Mouse (Mus musculus) heart, embryonic 11.5 days (tissue): ENCODE results near the gene Rgp1. TPM values are rescaled to one million over a fixed set of nuclear protein-coding genes. Genes with fewer than 3 reads are reported as not detected.

Experiments used
- ATAC-seq: fragments of 200-750 bp; cut with Nextera tagmentation; replicated peaks from 2 replicates; pipeline ENCODE4 v1.8.0; 2017; ENCODE audit warnings: moderate library complexity; ENCODE audit not compliant: insufficient number of reproducible peaks, low FRiP score, low TSS enrichment
- H3K27ac ChIP-seq: fragments of 300-500 bp; sonication (generic); 2 replicates; pipeline ENCODE4 v1.5.1; 2014; ENCODE audit warnings: mild to moderate bottlenecking, low read depth, low read length
- H3K27me3 ChIP-seq: fragments of 300-500 bp; sonication (generic); 2 replicates; pipeline ENCODE4 v1.6.1; 2014; ENCODE audit warnings: mild to moderate bottlenecking, low read length, mixed read lengths; ENCODE audit not compliant: control insufficient read depth, insufficient read depth
- H3K36me3 ChIP-seq: fragments of 300-500 bp; sonication (generic); 2 replicates; pipeline ENCODE4 v1.6.1; 2014; ENCODE audit warnings: mild to moderate bottlenecking, low read length, moderate library complexity, mixed read lengths; ENCODE audit not compliant: control insufficient read depth, insufficient read depth
- H3K4me1 ChIP-seq: fragments of 300-500 bp; sonication (generic); 2 replicates; pipeline ENCODE4 v1.6.1; 2014; ENCODE audit warnings: low read length; ENCODE audit not compliant: control insufficient read depth, insufficient read depth
- H3K4me2 ChIP-seq: fragments of 300-500 bp; sonication (generic); 2 replicates; pipeline ENCODE4 v1.6.1; 2014; ENCODE audit warnings: mild to moderate bottlenecking, moderate library complexity
- H3K4me3 ChIP-seq: fragments of 300-500 bp; sonication (generic); 2 replicates; pipeline ENCODE4 v1.5.1; 2014; ENCODE audit warnings: low read depth, low read length
- H3K9ac ChIP-seq: fragments of 300-500 bp; sonication (generic); 2 replicates; pipeline ENCODE4 v1.6.1; 2014; ENCODE audit warnings: mild to moderate bottlenecking, low read depth, low read length, moderate library complexity
- H3K9me3 ChIP-seq: fragments of 300-500 bp; sonication (generic); replicated peaks from 2 replicates; pipeline ENCODE4 v1.6.1; 2016; ENCODE audit warnings: low read length; ENCODE audit not compliant: control insufficient read depth
- WGBS: fragments of 180-500 bp; shearing (Covaris S2); extraction: QIAGEN DNeasy Blood & Tissue Kit; methylation state at CpG from one replicate; pipeline ENCODE4 v1.1.7; 2014; ENCODE audit not compliant: insufficient replicate concordance; 5-methylcytosine and 5-hydroxymethylcytosine counted together
- polyA plus RNA-seq: library from polyadenylated mRNA; unstranded; fragments of >200 nt; fragmentation: Nextera tagmentation; extraction: Ambion mirVana; gene quantifications from 2 replicates; pipeline ENCODE4 v1.2.1, GENCODE M21; 2014

Rgp1 gene
- polyA plus RNA-seq, 1 experiment from 2014 or later: 32.5 TPM

GRCm38 (mm10) chr4:43559519-43560242 lies 18.8 kb upstream of the Rgp1 start:
- Histone ChIP-seq H3K9ac (peak overlapping the region; percentile 99), H3K36me3 (peaks cover 18% of the 10 kb centered on the region), H3K27ac (peak overlapping the region; percentile 100), H3K9me3 (no peaks in the 10 kb centered on the region), H3K4me1 (peaks cover 52% of the 10 kb centered on the region), H3K27me3 (no peaks in the 10 kb centered on the region), H3K4me3 (peak overlapping the region; percentile 97), H3K4me2 (peak overlapping the region; percentile 79)
- ATAC-seq: no peak
- WGBS: 52% methylated on average over 13 of the region's 13 CpGs

- no peaks in the 10 kb centered on the region for H3K27me3 ChIP-seq
- WGBS: 12% methylated on average over 6 of the region's 6 CpGs
- peak overlapping the region; percentile 99 for H3K9ac ChIP-seq
- H3K4me1 ChIP-seq: peaks cover 52% of the 10 kb centered on the region
- peak overlapping the region; percentile 100 for H3K27ac ChIP-seq
- no peak for ATAC-seq
- H3K4me3 ChIP-seq: peak overlapping the region; percentile 97
- H3K36me3 ChIP-seq: peaks cover 12% of the 10 kb centered on the region
- peak overlapping the region; percentile 79 for H3K4me2 ChIP-seq
- no peaks in the 10 kb centered on the region for H3K9me3 ChIP-seq
These were observed 18.3 kb upstream of the Rgp1 start for GRCm38 (mm10) chr4:43560243-43560611.

- ATAC-seq: no peak
- peaks cover 6% of the 10 kb centered on the region for H3K36me3 ChIP-seq
These were observed 17.5 kb upstream of the Rgp1 start for GRCm38 (mm10) chr4:43560976-43561375.

GRCm38 (mm10) chr4:43561436-43561996 lies 17.0 kb upstream of the Rgp1 start:
- H3K36me3 ChIP-seq: peaks cover 4% of the 10 kb centered on the region
- ATAC-seq: peak; percentile 8; the same call in 1 of the 2 replicates
- H3K27me3 ChIP-seq: no peaks in the 10 kb centered on the region
- peak overlapping the region; percentile 99 for H3K9ac ChIP-seq
- 2% methylated on average over 16 of the region's 16 CpGs for WGBS
- no peaks in the 10 kb centered on the region for H3K9me3 ChIP-seq
- H3K4me3 ChIP-seq: peak overlapping the region; percentile 97
- peak overlapping the region; percentile 79 for H3K4me2 ChIP-seq
- H3K27ac ChIP-seq: peak overlapping the region; percentile 100
- H3K4me1 ChIP-seq: peaks cover 52% of the 10 kb centered on the region

More at GRCm38 (mm10) chr4:43560976-43561375, 17.5 kb upstream of the Rgp1 start:
- H3K9ac ChIP-seq: peak overlapping the region; percentile 99
- no peaks in the 10 kb centered on the region for H3K27me3 ChIP-seq
- H3K27ac ChIP-seq: peak overlapping the region; percentile 100
- peak overlapping the region; percentile 97 for H3K4me3 ChIP-seq
- H3K9me3 ChIP-seq: no peaks in the 10 kb centered on the region
- WGBS: 19% methylated on average over 2 of the region's 2 CpGs
- peak overlapping the region; percentile 79 for H3K4me2 ChIP-seq
- H3K4me1 ChIP-seq: peaks cover 52% of the 10 kb centered on the region

GRCm38 (mm10) chr4:43561997-43562768 lies 16.3 kb upstream of the Rgp1 start, which contains the start of the genes Creb3 and Tln1:
Creb3 (plus strand) TSS chr4:43562332.
Tln1 (minus strand) TSS chr4:43562691.
- H3K9me3 ChIP-seq: no peaks in the 10 kb centered on the region
- H3K27ac ChIP-seq: peak within 1 kb of the TSS; percentile 100
- H3K36me3 ChIP-seq: peaks cover 10% of the 10 kb centered on the region
- under 1% methylated on average over 62 of the region's 62 CpGs for WGBS
- peak within 1 kb of the TSS; percentile 99 for H3K9ac ChIP-seq
- H3K27me3 ChIP-seq: no peaks in the 10 kb centered on the region
- peak within 1 kb of the TSS; percentile 79 for H3K4me2 ChIP-seq
- H3K4me3 ChIP-seq: peak within 1 kb of the TSS; percentile 97
- ATAC-seq: peak; percentile 82
- H3K4me1 ChIP-seq: peaks cover 52% of the 10 kb centered on the region

- Histone ChIP-seq H3K9ac (peak overlapping the region; percentile 99), H3K27ac (peak overlapping the region; percentile 100), H3K4me1 (peaks cover 44% of the 10 kb centered on the region), H3K27me3 (no peaks in the 10 kb centered on the region), H3K4me2 (peak overlapping the region; percentile 79), H3K36me3 (peaks cover 16% of the 10 kb centered on the region), H3K4me3 (peak overlapping the region; percentile 97), H3K9me3 (no peaks in the 10 kb centered on the region)
- no peak for ATAC-seq
- WGBS: 4% methylated on average over 22 of the region's 22 CpGs
These were observed 15.5 kb upstream of the Rgp1 start for GRCm38 (mm10) chr4:43562769-43563600.

GRCm38 (mm10) chr4:43563601-43563875 lies 15.0 kb upstream of the Rgp1 start:
- Histone ChIP-seq H3K4me1 (peaks cover 39% of the 10 kb centered on the region), H3K9ac (peak overlapping the region; percentile 99), H3K9me3 (no peaks in the 10 kb centered on the region), H3K27me3 (no peaks in the 10 kb centered on the region), H3K4me3 (peak overlapping the region; percentile 97), H3K4me2 (peak overlapping the region; percentile 79), H3K27ac (peak overlapping the region; percentile 100), H3K36me3 (peaks cover 20% of the 10 kb centered on the region)
- ATAC-seq: no peak
- 59% methylated on average over 4 of the region's 4 CpGs for WGBS

GRCm38 (mm10) chr4:43564231-43564630 lies 14.3 kb upstream of the Rgp1 start:
- H3K36me3 ChIP-seq: peaks cover 27% of the 10 kb centered on the region
- H3K27me3 ChIP-seq: no peaks in the 10 kb centered on the region
- H3K9me3 ChIP-seq: no peaks in the 10 kb centered on the region
- no peak overlapping the region for H3K4me3 ChIP-seq
- no peak for ATAC-seq
- H3K9ac ChIP-seq: no peak overlapping the region
- H3K4me2 ChIP-seq: peak overlapping the region; percentile 20
- no peak overlapping the region; the same call in 1 of the 2 replicates for H3K27ac ChIP-seq
- 34% methylated on average over 2 of the region's 2 CpGs for WGBS
- peaks cover 32% of the 10 kb centered on the region for H3K4me1 ChIP-seq
